Comparison of ENCODE assay signal across 18 mouse cellular contexts in the genomic region with DNA sequence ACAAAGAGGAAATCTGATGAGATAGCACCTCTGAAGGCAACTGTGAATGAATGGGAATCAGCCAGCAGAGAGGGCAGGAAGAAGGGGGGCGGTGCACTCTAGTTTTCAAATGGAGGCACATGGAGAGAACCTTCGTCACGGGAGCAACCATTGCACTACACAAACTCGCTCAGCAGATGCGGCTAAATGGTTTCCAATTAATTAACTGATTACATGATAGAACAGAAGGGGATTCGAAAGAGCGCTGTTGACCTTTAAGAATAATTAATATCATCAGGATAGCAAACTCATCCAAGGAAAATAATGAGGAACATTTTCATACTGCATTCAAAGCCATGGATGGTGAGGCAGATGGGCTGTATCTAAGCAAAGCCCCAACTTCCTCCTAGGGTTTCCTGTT.
DNase-seq lines count a peak whose midpoint lies in the region; ATAC-seq lines count a peak whose summit lies in the region.
"Had no signal": no experiment of that assay in that cellular context is flagged by ENCODE, and none has a peak within 500 bp of the region (broad histone marks: within the 10 kb centered on the region; RNA-seq: fewer than 3 reads in every experiment).

No protein-coding gene starts in this region.

- 88% methylated on average over 7 of the region's 7 CpGs for WGBS in forebrain, embryonic 13.5 days
- 92% methylated on average over 7 of the region's 7 CpGs for WGBS in forebrain, embryonic 11.5 days
- WGBS in midbrain, embryonic 13.5 days, result 87% methylated on average over 7 of the region's 7 CpGs
- WGBS in midbrain, embryonic 11.5 days, result 93% methylated on average over 7 of the region's 7 CpGs
- 80% methylated on average over 7 of the region's 7 CpGs for WGBS in forebrain, embryonic 14.5 days

- H3K9me3 ChIP-seq in forebrain, embryonic 13.5 days (replicated peaks), result no peaks in the 10 kb centered on the region
- no peaks in the 10 kb centered on the region for H3K9me3 ChIP-seq in forebrain, embryonic 11.5 days (ENCODE audit: control insufficient read depth, low read length)
- H3K9me3 ChIP-seq in midbrain, embryonic 13.5 days, result no peaks in the 10 kb centered on the region
- no peaks in the 10 kb centered on the region for H3K9me3 ChIP-seq in midbrain, embryonic 11.5 days (ENCODE audit: control insufficient read depth, low read length)
- no peaks in the 10 kb centered on the region for H3K9me3 ChIP-seq in forebrain, embryonic 14.5 days (replicated peaks; ENCODE audit: control insufficient read depth, low read length)
- H3K9me3 ChIP-seq: embryonic facial prominence, embryonic 13.5 days; heart, embryonic 10.5 days; hindbrain, embryonic 13.5 days had no signal

- no peak for DNase-seq in forebrain, embryonic 11.5 days (ENCODE audit: low spot score)
- no peak for DNase-seq in midbrain, embryonic 11.5 days (ENCODE audit: low spot score, missing footprints)
- peak; percentile 51 for DNase-seq in forebrain, embryonic 14.5 days (ENCODE audit: low spot score)
- no peak for DNase-seq in cerebellum, adult 9-11 months
- DNase-seq: adrenal gland, postnatal 10 days; cerebellum, adult 11-12 months; cerebellum, adult 9-10 months; cerebellum, postnatal 36 days; gastrocnemius, postnatal 10 days; heart, adult 18-20 months; heart, postnatal 10 days; heart, postnatal 4 days had no signal

- H3K27me3 ChIP-seq in forebrain, embryonic 13.5 days, result no peaks in the 10 kb centered on the region
- H3K27me3 ChIP-seq in forebrain, embryonic 11.5 days (ENCODE audit: control insufficient read depth, insufficient read depth, low read length), result no peaks in the 10 kb centered on the region
- H3K27me3 ChIP-seq in midbrain, embryonic 13.5 days, result no peaks in the 10 kb centered on the region
- no peaks in the 10 kb centered on the region for H3K27me3 ChIP-seq in midbrain, embryonic 11.5 days (ENCODE audit: control insufficient read depth, insufficient read depth, low read length)
- no peaks in the 10 kb centered on the region for H3K27me3 ChIP-seq in forebrain, embryonic 14.5 days (replicated peaks; ENCODE audit: control insufficient read depth, insufficient read depth, low read length)
- H3K27me3 ChIP-seq: embryonic facial prominence, embryonic 13.5 days; hindbrain, embryonic 13.5 days had no signal

- H3K27ac ChIP-seq in forebrain, embryonic 13.5 days, result no peak overlapping the region
- no peak overlapping the region for H3K27ac ChIP-seq in forebrain, embryonic 11.5 days (ENCODE audit: low read depth, low read length)
- no peak overlapping the region for H3K27ac ChIP-seq in midbrain, embryonic 13.5 days
- H3K27ac ChIP-seq in midbrain, embryonic 11.5 days (ENCODE audit: low read depth, low read length), result no peak overlapping the region
- H3K27ac ChIP-seq in forebrain, embryonic 14.5 days (ENCODE audit: low read depth, low read length), result no peak overlapping the region
- H3K27ac ChIP-seq: embryonic facial prominence, embryonic 13.5 days; heart, embryonic 10.5 days; hindbrain, embryonic 13.5 days had no signal

- peaks cover 10% of the 10 kb centered on the region; the same call in 1 of the 2 replicates for H3K36me3 ChIP-seq in forebrain, embryonic 13.5 days (ENCODE audit: poor library complexity, severe bottlenecking)
- no peaks in the 10 kb centered on the region for H3K36me3 ChIP-seq in forebrain, embryonic 11.5 days (ENCODE audit: control insufficient read depth, insufficient read depth, low read length)
- H3K36me3 ChIP-seq in midbrain, embryonic 13.5 days, result no peaks in the 10 kb centered on the region
- no peaks in the 10 kb centered on the region for H3K36me3 ChIP-seq in midbrain, embryonic 11.5 days (ENCODE audit: control insufficient read depth, insufficient read depth, low read length)
- H3K36me3 ChIP-seq in forebrain, embryonic 14.5 days (ENCODE audit: control insufficient read depth, insufficient read depth, low read length), result no peaks in the 10 kb centered on the region
- H3K36me3 ChIP-seq: embryonic facial prominence, embryonic 13.5 days; heart, embryonic 10.5 days had no signal

- peak; percentile 23; the same call in 1 of the 2 replicates for ATAC-seq in forebrain, embryonic 13.5 days
- no peak for ATAC-seq in forebrain, embryonic 11.5 days (replicated peaks; ENCODE audit: low FRiP score)
- ATAC-seq in midbrain, embryonic 13.5 days, result 0 out of 2 replicates have a peak, but pooled peaks have one; percentile 34
- no peak for ATAC-seq in midbrain, embryonic 11.5 days (ENCODE audit: low FRiP score)
- no peak for ATAC-seq in forebrain, embryonic 14.5 days
- no peak for ATAC-seq in megakaryocyte progenitor cell, adult 5-6 weeks (replicated peaks; ENCODE audit: poor library complexity)

- H3K4me2 ChIP-seq in forebrain, embryonic 13.5 days, result no peak overlapping the region
- no peak overlapping the region for H3K4me2 ChIP-seq in forebrain, embryonic 11.5 days (ENCODE audit: low read depth, low read length, severe bottlenecking)
- H3K4me2 ChIP-seq in midbrain, embryonic 13.5 days (replicated peaks), result no peak overlapping the region
- no peak overlapping the region for H3K4me2 ChIP-seq in midbrain, embryonic 11.5 days
- H3K4me2 ChIP-seq in forebrain, embryonic 14.5 days (ENCODE audit: low read length), result no peak overlapping the region
- H3K4me2 ChIP-seq: embryonic facial prominence, embryonic 13.5 days; hindbrain, embryonic 13.5 days had no signal

- H3K9ac ChIP-seq in forebrain, embryonic 13.5 days, result no peak overlapping the region
- no peak overlapping the region for H3K9ac ChIP-seq in forebrain, embryonic 11.5 days (ENCODE audit: low read length)
- no peak overlapping the region for H3K9ac ChIP-seq in midbrain, embryonic 13.5 days (replicated peaks)
- H3K9ac ChIP-seq in midbrain, embryonic 11.5 days (ENCODE audit: low read length), result no peak overlapping the region
- no peak overlapping the region for H3K9ac ChIP-seq in forebrain, embryonic 14.5 days (ENCODE audit: low read length)
- H3K9ac ChIP-seq: embryonic facial prominence, embryonic 13.5 days; hindbrain, embryonic 13.5 days had no signal

- no peak overlapping the region for H3K4me3 ChIP-seq in forebrain, embryonic 13.5 days
- H3K4me3 ChIP-seq in forebrain, embryonic 11.5 days (ENCODE audit: low read depth, low read length), result no peak overlapping the region
- no peak overlapping the region for H3K4me3 ChIP-seq in midbrain, embryonic 13.5 days (replicated peaks)
- H3K4me3 ChIP-seq in midbrain, embryonic 11.5 days (ENCODE audit: low read depth, low read length), result no peak overlapping the region
- no peak overlapping the region for H3K4me3 ChIP-seq in forebrain, embryonic 14.5 days (ENCODE audit: low read depth, low read length)
- H3K4me3 ChIP-seq: embryonic facial prominence, embryonic 13.5 days; heart, embryonic 10.5 days; hindbrain, embryonic 13.5 days had no signal

- H3K4me1 ChIP-seq in forebrain, embryonic 13.5 days, result no peaks in the 10 kb centered on the region
- H3K4me1 ChIP-seq in forebrain, embryonic 11.5 days (replicated peaks; ENCODE audit: control insufficient read depth, insufficient read depth, low read length), result no peaks in the 10 kb centered on the region
- no peaks in the 10 kb centered on the region for H3K4me1 ChIP-seq in midbrain, embryonic 13.5 days (replicated peaks)
- no peaks in the 10 kb centered on the region for H3K4me1 ChIP-seq in midbrain, embryonic 11.5 days (ENCODE audit: control insufficient read depth, insufficient read depth, low read length)
- no peaks in the 10 kb centered on the region for H3K4me1 ChIP-seq in forebrain, embryonic 14.5 days (ENCODE audit: control insufficient read depth, insufficient read depth, low read length)
- H3K4me1 ChIP-seq: embryonic facial prominence, embryonic 13.5 days; heart, embryonic 10.5 days had no signal

Comparison
In these comparisons a context has a peak if more than half of its experiments do, and no peak if none do; other contexts are left out.
1. ATAC-seq: peak in forebrain, embryonic 13.5 days (single experiment) and midbrain, embryonic 13.5 days (single experiment); none in forebrain, embryonic 11.5 days (single experiment), midbrain, embryonic 11.5 days (single experiment), forebrain, embryonic 14.5 days (single experiment) and megakaryocyte progenitor cell, adult 5-6 weeks (single experiment).